Mouse (Mus musculus) CH12.LX (cell line): Measurements from ENCODE around the gene Zfyve1. TPM values are rescaled to one million over a fixed set of nuclear protein-coding genes. Genes with fewer than 3 reads are reported as not detected.

Source experiments
- DNase-seq: peaks from one replicate; pipeline ENCODE4 v3.0.0-alpha.2; 2013; ENCODE audit errors: extremely low read depth
- H3K27ac ChIP-seq: 2 replicates; pipeline ENCODE4 v1.5.1; 2012; ENCODE audit warnings: low read depth, mild to moderate bottlenecking, control low read depth, moderate library complexity; ENCODE audit not compliant: insufficient read depth
- H3K27me3 ChIP-seq: replicated peaks from 2 replicates; pipeline ENCODE3; 2012; ENCODE audit warnings: inconsistent platforms
- H3K36me3 ChIP-seq, 2 experiments: replicated peaks in 1 of 2; 2 replicates each; pipeline versions ENCODE3 to v1.6.1; 2012; ENCODE audit warnings: inconsistent platforms in 1 of 2, low read length in 1 of 2, mild to moderate bottlenecking in 1 of 2, mixed read lengths in 1 of 2, moderate library complexity in 1 of 2; ENCODE audit not compliant: control insufficient read depth in 1 of 2, insufficient read depth in 1 of 2
- H3K4me1 ChIP-seq, 2 experiments: 2 replicates each; pipeline ENCODE4 v1.6.1; 2012; ENCODE audit warnings: inconsistent platforms in 1 of 2, moderate library complexity in 1 of 2; ENCODE audit not compliant: insufficient read depth in 2 of 2, control insufficient read depth in 1 of 2
- H3K4me2 ChIP-seq: 2 replicates; pipeline ENCODE4 v1.6.1; 2012; ENCODE audit warnings: low read depth, mild to moderate bottlenecking, control low read depth; ENCODE audit not compliant: poor library complexity, insufficient read depth, severe bottlenecking
- H3K4me3 ChIP-seq, 3 experiments: fragments of 150-350 bp in 1 of 3; sonication (generic) in 1 of 3; replicated peaks in 1 of 3; 2 replicates each; pipeline versions ENCODE3 to v1.5.1; 2011 to 2012; ENCODE audit warnings: low read depth in 2 of 3, low read length in 2 of 3, mild to moderate bottlenecking in 2 of 3, moderate library complexity in 2 of 3, control low read depth in 1 of 3, improper control_type of control experiment in 1 of 3, inconsistent platforms in 1 of 3, mixed read lengths in 1 of 3; ENCODE audit not compliant: poor library complexity in 1 of 3
- H3K79me2 ChIP-seq: replicated peaks from 2 replicates; pipeline ENCODE4 v1.6.1; 2012; ENCODE audit warnings: mild to moderate bottlenecking, moderate library complexity; ENCODE audit not compliant: control insufficient read depth, poor library complexity, insufficient read depth, severe bottlenecking; ENCODE audit errors: extremely low read depth
- H3K9ac ChIP-seq: 2 replicates; pipeline ENCODE4 v1.6.1; 2012; ENCODE audit warnings: low read depth, mild to moderate bottlenecking, control low read depth, moderate library complexity; ENCODE audit not compliant: insufficient read depth
- H3K9me3 ChIP-seq: replicated peaks from 2 replicates; pipeline ENCODE3; 2012; ENCODE audit warnings: low read length, inconsistent platforms, mixed read lengths
- CHD2 ChIP-seq: IDR thresholded peaks from 2 replicates; pipeline ENCODE4 v1.6.1; 2011; ENCODE audit warnings: low read length, improper control_type of control experiment
- EP300 ChIP-seq: IDR thresholded peaks from 2 replicates; pipeline ENCODE4 v1.6.1; 2011; ENCODE audit warnings: low read length, improper control_type of control experiment
- ETS1 ChIP-seq: conservative IDR thresholded peaks from 2 replicates; pipeline ENCODE4 v1.6.1; 2012; ENCODE audit warnings: low read depth, mild to moderate bottlenecking, inconsistent platforms, low read length, improper control_type of control experiment, moderate library complexity
- JUN ChIP-seq: IDR thresholded peaks from 2 replicates; pipeline ENCODE4 v1.6.1; 2011; ENCODE audit warnings: low read depth, mild to moderate bottlenecking, low read length, improper control_type of control experiment, moderate library complexity; ENCODE audit not compliant: insufficient read depth
- JUND ChIP-seq: conservative IDR thresholded peaks from 2 replicates; pipeline ENCODE4 v1.6.1; 2011; ENCODE audit warnings: low read depth, low read length, improper control_type of control experiment
- MAFK ChIP-seq: IDR thresholded peaks from 2 replicates; pipeline ENCODE4 v1.6.1; 2011; ENCODE audit warnings: low read length, improper control_type of control experiment; ENCODE audit not compliant: insufficient replicate concordance
- MAX ChIP-seq: IDR thresholded peaks from 2 replicates; pipeline ENCODE4 v1.6.1; 2011; ENCODE audit warnings: low read length, improper control_type of control experiment
- MAZ ChIP-seq: IDR thresholded peaks from 2 replicates; pipeline ENCODE4 v1.6.1; 2012; ENCODE audit warnings: low read depth, mild to moderate bottlenecking, inconsistent platforms, low read length, improper control_type of control experiment, moderate library complexity
- MEF2A ChIP-seq: IDR thresholded peaks from 2 replicates; pipeline ENCODE4 v1.6.1; 2014; ENCODE audit warnings: low read depth, mild to moderate bottlenecking, inconsistent platforms, low read length, improper control_type of control experiment, borderline replicate concordance
- MXI1 ChIP-seq: IDR thresholded peaks from 2 replicates; pipeline ENCODE4 v1.6.1; 2011; ENCODE audit warnings: mild to moderate bottlenecking, low read depth, low read length, improper control_type of control experiment
- MYC ChIP-seq: IDR thresholded peaks from 2 replicates; pipeline ENCODE4 v1.6.1; 2011; ENCODE audit warnings: low read depth, mild to moderate bottlenecking, improper control_type of control experiment, low read length
- POLR2AphosphoS2 ChIP-seq: IDR thresholded peaks from 2 replicates; pipeline ENCODE4 v1.6.1; 2011; ENCODE audit warnings: low read depth, low read length, improper control_type of control experiment
- RAD21 ChIP-seq: IDR thresholded peaks from 2 replicates; pipeline ENCODE4 v1.6.1; 2011; ENCODE audit warnings: low read depth, mild to moderate bottlenecking, low read length, improper control_type of control experiment, moderate library complexity
- TCF12 ChIP-seq: IDR thresholded peaks from 2 replicates; pipeline ENCODE4 v1.6.1; 2014; ENCODE audit warnings: low read depth, mild to moderate bottlenecking, inconsistent platforms, low read length, improper control_type of control experiment
- UBTF ChIP-seq: IDR thresholded peaks from 2 replicates; pipeline ENCODE4 v1.6.1; 2012; ENCODE audit warnings: low read depth, mild to moderate bottlenecking, inconsistent platforms, low read length, improper control_type of control experiment, moderate library complexity
- USF1 ChIP-seq: IDR thresholded peaks from 2 replicates; pipeline ENCODE4 v1.6.1; 2014; ENCODE audit warnings: low read depth, mild to moderate bottlenecking, inconsistent platforms, low read length, improper control_type of control experiment
- USF2 ChIP-seq: conservative IDR thresholded peaks from 2 replicates; pipeline ENCODE4 v1.6.1; 2011; ENCODE audit warnings: low read depth, low read length, improper control_type of control experiment
- ZC3H11A ChIP-seq: IDR thresholded peaks from 2 replicates; pipeline ENCODE4 v1.6.1; 2012; ENCODE audit warnings: low read depth, mild to moderate bottlenecking, inconsistent platforms, low read length, improper control_type of control experiment
- ZMIZ1 ChIP-seq: IDR thresholded peaks from 2 replicates; pipeline ENCODE4 v1.6.1; 2012; ENCODE audit warnings: low read depth, mild to moderate bottlenecking, inconsistent platforms, low read length, improper control_type of control experiment
- dilution Hi-C: fragments of 300-500 bp; cut with MboI; formaldehyde crosslinking; loops from 2 replicates; pipeline ENCODE4 v1.14.3; 2020; ENCODE audit warnings: low sequenced_read_pairs; ENCODE audit not compliant: extremely low pct_unique_long_range_greater_than_20kb, extremely low pct_ligation_motif_present
- in situ Hi-C: fragments of 300-500 bp; cut with MboI; formaldehyde crosslinking; loops from 3 replicates; pipeline ENCODE4 v1.14.3; 2019; ENCODE audit warnings: low sequenced_read_pairs, low pct_ligation_motif_present, low pct_unique_long_range_greater_than_20kb, mixed read lengths
- polyA plus RNA-seq: library from polyadenylated mRNA; unstranded; fragments of >175 nt; gene quantifications from 2 replicates; pipeline ENCODE4 v1.2.1, GENCODE M21; 2012; ENCODE audit warnings: low read depth; ENCODE audit not compliant: insufficient read length
- total RNA-seq, 2 experiments: library from RNA; depleted of rRNA; stranded (reverse); fragments of 300-350 nt in 1 of 2; fragments of >200 nt in 1 of 2; gene quantifications; 2 replicates each; pipeline ENCODE4 v1.2.3; 2012 to 2014

The Zfyve1 gene
- total and polyA plus RNA-seq, 3 experiments, result 6.0 to 17.6 (median 7.2) TPM

GRCm38 (mm10) chr12:83523892-83524291, 73.1 kb downstream of the Zfyve1 start:
- H3K36me3 ChIP-seq, result peaks cover 2 to 32% of the 10 kb centered on the region in 2 experiments

GRCm38 (mm10) chr12:83523056-83523455, 74.0 kb downstream of the Zfyve1 start:
- Histone ChIP-seq H3K36me3 (peaks cover 2 to 24% of the 10 kb centered on the region in 2 experiments), H3K27ac (no peak overlapping the region), H3K9me3 (no peaks in the 10 kb centered on the region), H3K4me3 (no peak overlapping the region)
- dilution Hi-C loops, result no loop called here
- no peak for DNase-seq
- TF ChIP-seq ZC3H11A, result no peak
- no peak for TF ChIP-seq ETS1
- TF ChIP-seq USF2, result no peak
- TF ChIP-seq JUND, result no peak
- no peak for TF ChIP-seq CHD2
- TF ChIP-seq MAZ, result no peak
- TF ChIP-seq, all 38 proteins: peak for 0
- Histone ChIP-seq H3K4me2 (no peak overlapping the region), H3K79me2 (0 out of 2 replicates have a peak, but pooled peaks cover 2% of the 10 kb centered on the region), H3K9ac (no peak overlapping the region), H3K27me3 (no peaks in the 10 kb centered on the region), H3K4me1 (peaks cover 7 to 28% of the 10 kb centered on the region in 2 experiments; a peak in 3 of 4 replicates)
- in situ Hi-C loops, result no loop called here

More at GRCm38 (mm10) chr12:83523892-83524291, 73.1 kb downstream of the Zfyve1 start:
- Histone ChIP-seq H3K4me3 (no peak overlapping the region), H3K79me2 (0 out of 2 replicates have a peak, but pooled peaks cover 2% of the 10 kb centered on the region), H3K9ac (no peak overlapping the region), H3K4me2 (no peak overlapping the region), H3K27me3 (no peaks in the 10 kb centered on the region), H3K4me1 (peaks cover 7 to 28% of the 10 kb centered on the region in 2 experiments; a peak in 3 of 4 replicates), H3K27ac (no peak overlapping the region), H3K9me3 (no peaks in the 10 kb centered on the region)
- no peak for DNase-seq
- dilution Hi-C loops (no loop called here), in situ Hi-C loops (no loop called here)
- no peak for TF ChIP-seq TCF12

- dilution Hi-C loops, result no loop called here
- H3K4me3 ChIP-seq, result peak overlapping the region; percentile 73 to 93 (median 78)
- H3K9ac ChIP-seq, result peak overlapping the region; percentile 49
- TF ChIP-seq MAZ (no peak), ZC3H11A (no peak), POLR2AphosphoS2 (no peak), USF1 (no peak), ZMIZ1 (no peak), RAD21 (no peak), UBTF (no peak), CHD2 (no peak), MXI1 (no peak), MAX (no peak), MAFK (no peak), JUN (no peak), MEF2A (no peak), MYC (no peak), EP300 (no peak)
- peaks cover 0 to 12% of the 10 kb centered on the region in 2 experiments for H3K36me3 ChIP-seq
- no peak overlapping the region for H3K27ac ChIP-seq
- H3K4me2 ChIP-seq, result peak overlapping the region; percentile 85
- peaks cover 3 to 26% of the 10 kb centered on the region in 2 experiments; a peak in 3 of 4 replicates for H3K4me1 ChIP-seq
- in situ Hi-C loops, result no loop called here
- DNase-seq, result no peak
- H3K27me3 ChIP-seq, result no peaks in the 10 kb centered on the region
- H3K9me3 ChIP-seq, result no peaks in the 10 kb centered on the region
- 0 out of 2 replicates have a peak, but pooled peaks cover 2% of the 10 kb centered on the region for H3K79me2 ChIP-seq
Measured at GRCm38 (mm10) chr12:83521083-83521482, 75.9 kb downstream of the Zfyve1 start.
